Mouse (Mus musculus): Measurements from ENCODE around the gene Rasal2. TPM values are rescaled to one million over a fixed set of nuclear protein-coding genes. Genes with fewer than 3 reads are reported as not detected.

The Rasal2 gene
- polyA plus RNA-seq, 1 experiment from 2014 or later: 11.1 TPM

GRCm38 (mm10) chr1:157086097-157086994 lies 326.0 kb downstream of the Rasal2 start:
- H3K27ac ChIP-seq (replicated peaks; ENCODE audit: low read depth, low read length): no peak overlapping the region
- WGBS: 10% methylated on average over 25 of the region's 25 CpGs
- peak overlapping the region; percentile 47 for H3K9ac ChIP-seq (replicated peaks; ENCODE audit: low read length)
- peak; percentile 35; the same call in 1 of the 2 replicates for ATAC-seq (replicated peaks; ENCODE audit: insufficient number of reproducible peaks, low FRiP score, low TSS enrichment, low read depth)
- H3K36me3 ChIP-seq (replicated peaks; ENCODE audit: control insufficient read depth, insufficient read depth, low read depth, low read length): no peaks in the 10 kb centered on the region
- peak overlapping the region; percentile 39 for H3K4me2 ChIP-seq (ENCODE audit: low read depth, low read length)
- peak; percentile 87 for DNase-seq (ENCODE audit: low spot score)
- peak overlapping the region; percentile 17; the same call in 1 of the 2 replicates for H3K4me3 ChIP-seq (ENCODE audit: low read depth, low read length)
- H3K27me3 ChIP-seq (ENCODE audit: control insufficient read depth, insufficient read depth, low read length): no peaks in the 10 kb centered on the region
- no peaks in the 10 kb centered on the region for H3K4me1 ChIP-seq (ENCODE audit: control insufficient read depth, insufficient read depth, low read length)
- H3K9me3 ChIP-seq (replicated peaks; ENCODE audit: control insufficient read depth, low read length): no peaks in the 10 kb centered on the region

Other genes starting within 250 kb of the Rasal2 start
- 8.0 and 9.7 TPM in 2 replicates for gene Cryzl2, start 46.0 kb upstream of the Rasal2 start, polyA plus RNA-seq (2014; fragmentation: Nextera tagmentation; extraction: Ambion mirVana)
- 0.99 and 1.1 TPM in 2 replicates for gene Sec16b, start 94.1 kb upstream of the Rasal2 start, polyA plus RNA-seq (2014; fragmentation: Nextera tagmentation; extraction: Ambion mirVana)